Mouse (Mus musculus) stomach, postnatal 0 days (tissue): Measurements from ENCODE around the gene Cox6a1.
"Not testable (repeated sequence)": the region's sequence is repeated elsewhere in the genome, so short reads cannot be mapped to it uniquely, and the experiment has no call there.

Experiments
- CTCF ChIP-seq: IDR thresholded peaks from 2 replicates; pipeline ENCODE4 v1.5.1; 2016; ENCODE audit warnings: antibody characterized with exemption, low read depth, mild to moderate bottlenecking, moderate library complexity
- EP300 ChIP-seq: optimal IDR thresholded peaks from 2 replicates; pipeline ENCODE3; 2016; ENCODE audit warnings: antibody characterized with exemption

DNA sequence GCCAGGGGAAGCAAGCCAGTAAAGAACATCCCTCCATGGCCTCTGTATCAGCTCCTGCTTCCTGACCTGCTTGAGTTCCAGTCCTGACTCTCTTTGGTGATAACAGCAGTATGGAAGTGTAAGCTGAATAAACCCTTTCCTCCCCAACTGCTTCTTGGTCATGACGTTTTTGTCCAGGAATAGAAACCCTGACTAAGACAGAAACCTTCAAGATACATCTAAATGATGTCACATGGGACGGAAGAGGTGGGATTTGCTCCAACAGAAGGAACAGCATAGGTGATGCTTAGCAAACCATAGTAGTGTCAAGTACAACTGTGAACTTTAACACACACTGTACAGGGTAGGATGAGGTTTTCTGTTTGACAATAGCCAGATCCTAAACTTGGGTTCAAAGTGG is 30.1 kb upstream of the Cox6a1 start:
- TF ChIP-seq CTCF, EP300: not testable (repeated sequence)
